Mouse (Mus musculus): ENCODE measurements around the gene Cacfd1.

Cacfd1 gene

DNA sequence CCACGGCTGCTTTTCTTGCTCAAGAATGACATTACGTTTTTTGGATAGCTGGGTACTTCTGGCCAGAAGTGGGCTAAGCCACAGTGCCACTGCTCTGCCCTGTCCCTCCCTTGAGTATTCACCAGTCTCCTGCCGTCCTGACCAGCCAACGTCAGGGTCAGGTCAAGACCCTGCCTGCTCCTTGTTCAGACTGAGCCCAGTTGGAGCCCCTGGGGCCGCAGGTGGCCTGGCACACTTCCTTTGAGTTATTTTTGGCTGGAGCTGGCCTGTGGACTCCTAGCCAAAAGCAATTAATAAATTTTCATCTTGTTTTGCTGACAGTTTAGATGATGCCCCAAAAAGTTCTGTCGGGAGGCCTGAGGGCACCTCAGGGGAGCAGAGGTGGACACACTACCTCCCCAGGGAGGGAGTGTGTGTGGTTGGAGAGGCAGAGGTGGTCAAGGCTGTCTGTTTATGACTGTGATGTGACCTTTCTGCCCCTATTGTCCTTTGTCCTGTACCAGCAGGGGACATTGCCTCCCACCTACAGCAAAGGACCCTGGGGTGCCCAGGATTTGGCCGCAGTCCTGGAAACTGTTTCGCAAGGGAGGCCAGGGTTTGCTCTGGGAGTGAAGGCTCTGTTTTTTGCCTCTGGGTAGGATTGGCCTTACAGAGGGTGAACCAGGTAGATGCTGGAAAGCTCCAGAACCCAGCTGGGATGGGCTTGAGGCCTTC is 32.6 kb downstream of the Cacfd1 start:
- H3K27me3 ChIP-seq (ENCODE audit: control insufficient read depth, insufficient read depth, low read length, poor library complexity, severe bottlenecking): no peaks in the 10 kb centered on the region
- no peaks in the 10 kb centered on the region for H3K36me3 ChIP-seq (ENCODE audit: control insufficient read depth, insufficient read depth, low read length, poor library complexity, severe bottlenecking)
- no peak for DNase-seq (ENCODE audit: low read depth, low spot score)

DNA sequence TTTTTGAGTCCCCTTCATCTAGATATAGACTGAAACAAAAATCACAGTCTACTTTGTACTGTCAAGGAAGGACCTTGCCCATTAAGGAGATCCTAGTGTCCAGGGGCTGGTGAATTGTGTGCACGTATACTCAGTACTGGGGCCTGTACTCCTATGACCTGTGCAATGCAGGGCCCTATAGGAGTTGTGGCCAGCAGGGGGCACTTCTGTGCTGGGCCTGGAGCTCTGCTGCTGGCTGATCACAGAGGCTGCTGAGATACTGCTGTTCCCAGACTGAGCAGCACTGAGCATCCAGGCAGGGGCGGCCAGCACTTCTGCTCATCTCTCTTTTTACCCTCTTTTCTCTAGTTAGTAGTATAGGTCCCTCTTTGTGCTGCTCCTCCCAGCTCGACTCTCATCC is 33.7 kb downstream of the Cacfd1 start:
- no peaks in the 10 kb centered on the region for H3K27me3 ChIP-seq (ENCODE audit: control insufficient read depth, insufficient read depth, low read length, poor library complexity, severe bottlenecking)
- H3K36me3 ChIP-seq (ENCODE audit: control insufficient read depth, insufficient read depth, low read length, poor library complexity, severe bottlenecking): no peaks in the 10 kb centered on the region
- DNase-seq (ENCODE audit: low read depth, low spot score): peak; percentile 81

- H3K27me3 ChIP-seq (ENCODE audit: control insufficient read depth, insufficient read depth, low read length, poor library complexity, severe bottlenecking): no peaks in the 10 kb centered on the region
- H3K36me3 ChIP-seq (ENCODE audit: control insufficient read depth, insufficient read depth, low read length, poor library complexity, severe bottlenecking): no peaks in the 10 kb centered on the region
- no peak for DNase-seq (ENCODE audit: low read depth, low spot score)
Observed at GRCm38 (mm10) chr2:27044166-27044565, 34.4 kb downstream of the Cacfd1 start.

GRCm38 (mm10) chr2:27044641-27045040 is 34.9 kb downstream of the Cacfd1 start:
- Histone ChIP-seq H3K27me3 (ENCODE audit: control insufficient read depth, insufficient read depth, low read length, poor library complexity, severe bottlenecking) (no peaks in the 10 kb centered on the region), H3K36me3 (ENCODE audit: control insufficient read depth, insufficient read depth, low read length, poor library complexity, severe bottlenecking) (no peaks in the 10 kb centered on the region)
- no peak for DNase-seq (ENCODE audit: low read depth, low spot score)

DNA sequence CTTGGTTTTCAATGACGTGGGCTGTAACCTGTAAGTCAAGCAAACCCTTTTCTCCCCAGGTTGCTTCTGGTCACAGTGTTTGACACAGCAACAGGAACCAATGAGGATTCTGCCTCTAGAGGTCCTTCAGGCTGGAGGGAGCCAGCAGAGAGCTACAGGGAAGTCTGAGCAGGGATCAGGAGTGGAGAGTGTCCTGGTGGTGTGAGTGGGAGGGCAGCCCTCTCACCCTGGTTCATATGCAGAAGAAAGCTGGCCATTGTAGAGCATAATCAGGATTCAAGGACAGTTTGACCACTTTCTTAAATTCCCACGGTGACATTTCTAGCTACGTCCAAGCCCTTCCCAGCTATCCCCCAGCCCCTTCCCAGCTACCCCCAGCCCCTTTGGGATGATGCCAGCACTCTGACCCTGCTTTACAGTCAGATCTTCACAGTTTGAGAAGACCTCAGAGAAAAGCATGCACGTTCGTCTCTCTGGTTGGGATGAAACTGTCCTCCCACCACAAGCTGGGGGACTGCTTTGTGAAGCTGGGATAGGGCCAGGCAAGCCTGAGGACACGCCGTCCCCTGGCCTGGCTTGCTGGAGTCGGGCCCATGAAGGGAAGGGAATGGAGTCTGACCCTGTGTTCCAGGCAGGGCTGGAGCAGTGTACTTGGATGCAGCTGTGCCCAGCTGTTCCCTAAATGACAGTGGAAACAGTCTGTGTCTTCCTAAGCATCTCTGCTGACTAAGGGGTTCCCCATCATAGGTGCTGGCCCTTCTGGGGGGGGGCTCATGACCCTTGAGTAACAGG is 36.4 kb downstream of the Cacfd1 start:
- no peak for DNase-seq (ENCODE audit: low read depth, low spot score)
- no peaks in the 10 kb centered on the region for H3K27me3 ChIP-seq (ENCODE audit: control insufficient read depth, insufficient read depth, low read length, poor library complexity, severe bottlenecking)
- H3K36me3 ChIP-seq (ENCODE audit: control insufficient read depth, insufficient read depth, low read length, poor library complexity, severe bottlenecking): no peaks in the 10 kb centered on the region

- DNase-seq (ENCODE audit: low read depth, low spot score): no peak
- no peaks in the 10 kb centered on the region for H3K27me3 ChIP-seq (ENCODE audit: control insufficient read depth, insufficient read depth, low read length, poor library complexity, severe bottlenecking)
- H3K36me3 ChIP-seq (ENCODE audit: control insufficient read depth, insufficient read depth, low read length, poor library complexity, severe bottlenecking): no peaks in the 10 kb centered on the region
Observed at GRCm38 (mm10) chr2:27049408-27049807, 39.7 kb downstream of the Cacfd1 start.

DNA sequence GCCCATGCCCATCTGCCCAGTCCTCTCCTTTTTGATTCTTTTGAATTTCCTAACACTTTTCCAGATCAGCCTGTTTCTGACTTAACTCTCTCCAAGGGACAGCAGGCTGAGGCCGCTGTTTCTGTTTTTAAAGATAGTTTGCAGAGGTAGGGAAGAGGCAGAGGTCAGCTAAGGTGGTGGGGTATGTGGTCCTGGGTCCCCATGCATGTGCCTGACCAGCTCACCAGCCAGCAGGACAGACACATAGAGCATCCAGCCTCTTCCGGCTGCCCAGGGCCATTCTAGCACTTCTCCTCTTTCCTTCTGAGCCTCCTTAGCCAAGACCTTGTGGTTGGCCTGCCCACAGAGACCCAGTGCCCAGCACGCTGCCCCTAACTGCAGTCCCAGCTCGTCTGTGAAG is 48.5 kb downstream of the Cacfd1 start:
- no peak for DNase-seq (ENCODE audit: low read depth, low spot score)
- Histone ChIP-seq H3K27me3 (ENCODE audit: control insufficient read depth, insufficient read depth, low read length, poor library complexity, severe bottlenecking) (no peaks in the 10 kb centered on the region), H3K36me3 (ENCODE audit: control insufficient read depth, insufficient read depth, low read length, poor library complexity, severe bottlenecking) (no peaks in the 10 kb centered on the region)

DNA sequence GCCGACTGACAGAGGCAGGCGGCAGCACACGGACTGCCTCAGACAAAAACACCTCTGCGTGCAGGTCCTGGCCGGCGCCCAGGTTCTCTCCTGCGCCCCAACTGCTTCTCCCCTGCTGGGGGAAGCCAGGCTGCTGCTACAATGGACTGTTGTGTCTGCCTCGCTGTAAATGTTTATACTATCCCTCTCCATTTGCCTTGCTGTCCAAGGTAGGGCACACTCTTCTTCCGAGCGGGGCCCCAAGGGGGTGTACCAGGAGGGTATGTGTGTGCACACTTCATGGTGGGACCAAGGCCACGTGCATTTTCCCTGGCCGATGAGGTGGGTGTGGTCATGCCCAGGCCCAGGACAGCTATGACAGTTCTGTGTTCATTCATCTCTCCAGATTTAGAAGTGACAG is 49.0 kb downstream of the Cacfd1 start:
- no peaks in the 10 kb centered on the region for H3K36me3 ChIP-seq (ENCODE audit: control insufficient read depth, insufficient read depth, low read length, poor library complexity, severe bottlenecking)
- no peaks in the 10 kb centered on the region for H3K27me3 ChIP-seq (ENCODE audit: control insufficient read depth, insufficient read depth, low read length, poor library complexity, severe bottlenecking)
- DNase-seq (ENCODE audit: low read depth, low spot score): no peak

DNA sequence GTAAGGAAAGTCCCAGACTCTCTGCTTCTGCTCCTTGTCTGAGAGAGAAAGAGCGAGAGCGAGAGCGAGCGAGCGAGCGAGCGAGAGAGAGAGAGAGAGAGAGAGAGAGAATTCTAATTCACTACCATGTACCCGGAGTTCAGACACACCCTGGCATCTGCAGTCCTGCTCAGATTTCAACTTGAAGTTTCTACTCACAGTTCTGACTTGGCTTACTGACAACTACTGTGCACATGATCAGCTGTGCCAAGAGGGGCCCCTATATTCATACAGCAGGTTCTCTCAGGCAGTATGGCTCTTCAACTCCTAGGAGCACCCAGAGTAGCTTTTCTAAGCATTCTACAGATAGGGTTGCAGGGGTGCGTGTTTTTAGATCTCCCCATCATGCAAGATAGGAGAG is 49.5 kb downstream of the Cacfd1 start:
- no peak for DNase-seq (ENCODE audit: low read depth, low spot score)
- Histone ChIP-seq H3K36me3 (ENCODE audit: control insufficient read depth, insufficient read depth, low read length, poor library complexity, severe bottlenecking) (no peaks in the 10 kb centered on the region), H3K27me3 (ENCODE audit: control insufficient read depth, insufficient read depth, low read length, poor library complexity, severe bottlenecking) (no peaks in the 10 kb centered on the region)

DNA sequence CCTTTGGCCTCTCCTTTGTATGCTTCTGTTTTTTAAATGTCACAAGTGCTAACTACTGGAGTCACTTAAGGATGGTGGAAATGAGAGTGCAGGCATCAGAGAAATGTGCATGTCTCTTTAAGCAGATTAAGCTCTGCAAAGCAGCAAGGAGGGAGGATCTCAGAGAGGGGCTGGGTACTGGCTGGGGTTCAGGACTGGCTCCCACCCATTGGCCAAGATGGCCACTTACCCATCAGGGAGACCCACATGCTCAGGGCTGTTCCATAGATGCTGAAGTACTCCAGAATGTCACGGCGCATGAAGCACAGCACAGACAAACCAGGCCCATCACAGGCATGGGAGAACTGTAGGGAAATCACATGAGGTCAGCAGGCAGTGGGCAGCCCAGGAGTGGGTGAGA is 57.4 kb downstream of the Cacfd1 start:
- Histone ChIP-seq H3K27me3 (ENCODE audit: control insufficient read depth, insufficient read depth, low read length, poor library complexity, severe bottlenecking) (no peaks in the 10 kb centered on the region), H3K36me3 (ENCODE audit: control insufficient read depth, insufficient read depth, low read length, poor library complexity, severe bottlenecking) (no peaks in the 10 kb centered on the region)
- no peak for DNase-seq (ENCODE audit: low read depth, low spot score)

DNA sequence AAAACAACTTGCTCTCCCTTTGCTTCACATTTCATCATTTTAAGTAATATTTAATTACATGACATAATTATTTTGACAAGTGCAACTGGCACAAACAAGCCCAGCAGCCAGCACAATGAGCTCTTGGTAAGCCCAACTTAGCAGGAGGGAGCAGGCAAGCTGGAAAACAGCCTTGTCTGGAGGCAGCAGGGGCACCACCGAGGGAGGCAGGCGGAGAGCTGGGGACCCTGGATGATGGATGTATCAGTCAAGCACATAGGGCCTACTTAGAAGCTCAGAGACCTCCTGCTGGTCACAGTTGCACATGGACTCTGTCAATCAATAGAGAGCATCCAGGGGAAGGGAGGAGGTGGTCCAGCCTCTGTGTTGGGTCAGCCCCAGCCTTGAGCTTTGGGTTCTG is 58.3 kb downstream of the Cacfd1 start:
- no peaks in the 10 kb centered on the region for H3K27me3 ChIP-seq (ENCODE audit: control insufficient read depth, insufficient read depth, low read length, poor library complexity, severe bottlenecking)
- no peak for DNase-seq (ENCODE audit: low read depth, low spot score)
- no peaks in the 10 kb centered on the region for H3K36me3 ChIP-seq (ENCODE audit: control insufficient read depth, insufficient read depth, low read length, poor library complexity, severe bottlenecking)

DNA sequence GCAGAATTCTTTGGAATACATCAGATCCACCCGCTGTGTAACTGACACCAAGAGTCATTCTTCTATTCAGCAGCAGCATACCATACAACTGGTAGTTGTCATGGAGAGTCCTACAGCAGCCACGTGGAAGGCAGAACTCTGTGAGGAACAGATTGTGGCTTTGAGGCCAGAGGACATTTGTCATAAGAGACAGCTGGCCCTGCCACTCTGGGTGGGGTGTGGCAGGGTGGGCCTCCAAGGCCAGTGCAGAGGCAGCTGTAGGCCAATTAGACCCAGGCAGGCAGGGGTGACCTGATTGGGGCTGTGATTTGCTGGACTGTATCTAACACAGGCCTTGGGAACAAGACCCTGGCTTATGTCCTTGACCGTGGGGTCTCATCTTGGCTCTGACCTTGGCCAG is 59.9 kb downstream of the Cacfd1 start:
- no peaks in the 10 kb centered on the region for H3K36me3 ChIP-seq (ENCODE audit: control insufficient read depth, insufficient read depth, low read length, poor library complexity, severe bottlenecking)
- no peak for DNase-seq (ENCODE audit: low read depth, low spot score)

DNA sequence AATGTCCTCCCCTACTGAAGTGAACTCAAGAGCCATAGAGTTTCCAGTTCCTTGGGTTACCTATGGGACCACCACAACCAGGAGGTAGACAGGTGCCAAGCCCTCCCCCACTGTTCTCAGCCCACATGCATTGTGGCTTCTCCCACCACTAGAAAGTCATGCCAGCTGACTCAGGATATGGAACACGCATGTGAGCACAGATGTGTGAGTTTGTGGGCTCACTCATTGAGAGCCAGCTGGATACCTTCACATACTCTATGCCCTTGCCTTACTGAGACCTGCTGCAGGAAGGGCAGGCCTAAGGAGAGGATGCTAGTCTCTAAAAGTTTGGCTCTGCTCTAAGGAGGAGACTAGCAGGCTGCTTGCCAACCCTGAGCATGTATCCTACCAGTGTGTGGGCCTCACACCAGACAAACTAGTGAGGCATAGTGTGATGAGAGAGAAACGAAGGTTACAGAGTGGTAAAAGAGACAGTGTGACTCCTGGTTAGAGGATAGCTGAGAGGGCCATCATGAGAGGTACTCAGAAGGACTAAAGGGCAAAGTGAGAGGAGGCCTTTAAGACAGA is 60.6 kb downstream of the Cacfd1 start:
- Histone ChIP-seq H3K36me3 (ENCODE audit: control insufficient read depth, insufficient read depth, low read length, poor library complexity, severe bottlenecking) (no peaks in the 10 kb centered on the region), H3K27me3 (ENCODE audit: control insufficient read depth, insufficient read depth, low read length, poor library complexity, severe bottlenecking) (no peaks in the 10 kb centered on the region)
- no peak for DNase-seq (ENCODE audit: low read depth, low spot score)

More for the DNA sequence above, 59.9 kb downstream of the Cacfd1 start:
- H3K27me3 ChIP-seq (ENCODE audit: control insufficient read depth, insufficient read depth, low read length, poor library complexity, severe bottlenecking): no peaks in the 10 kb centered on the region
